Mouse (Mus musculus) brain, embryonic 14.5 days (tissue): ENCODE measurements around the gene Sucla2. TPM values are rescaled to one million over a fixed set of nuclear protein-coding genes. Genes with fewer than 3 reads are reported as not detected.

ENCODE experiments used
- DNase-seq: peaks from one replicate; pipeline ENCODE4 v3.0.0-alpha.2; 2011; ENCODE audit warnings: low read depth
- CTCF ChIP-seq: fragments of 200-500 bp; IDR thresholded peaks from 2 replicates; pipeline ENCODE4 v1.5.1; 2012; ENCODE audit warnings: inconsistent platforms, mild to moderate bottlenecking, moderate library complexity, borderline replicate concordance; ENCODE audit not compliant: insufficient read depth, insufficient read length; ENCODE audit errors: extremely low read depth
- POLR2A ChIP-seq: fragments of 200-500 bp; IDR thresholded peaks from 2 replicates; pipeline ENCODE4 v1.6.1; 2012; ENCODE audit warnings: mild to moderate bottlenecking, inconsistent platforms, borderline replicate concordance; ENCODE audit not compliant: poor library complexity, insufficient read depth, insufficient read length, severe bottlenecking; ENCODE audit errors: extremely low read depth
- polyA plus RNA-seq: library from polyadenylated mRNA; depleted of rRNA; stranded (reverse); fragments of >200 nt; gene quantifications from 2 replicates; pipeline ENCODE4 v1.2.3, GENCODE M21; 2012

The Sucla2 gene
- polyA plus RNA-seq, 1 experiment, result 52.8 TPM

DNA sequence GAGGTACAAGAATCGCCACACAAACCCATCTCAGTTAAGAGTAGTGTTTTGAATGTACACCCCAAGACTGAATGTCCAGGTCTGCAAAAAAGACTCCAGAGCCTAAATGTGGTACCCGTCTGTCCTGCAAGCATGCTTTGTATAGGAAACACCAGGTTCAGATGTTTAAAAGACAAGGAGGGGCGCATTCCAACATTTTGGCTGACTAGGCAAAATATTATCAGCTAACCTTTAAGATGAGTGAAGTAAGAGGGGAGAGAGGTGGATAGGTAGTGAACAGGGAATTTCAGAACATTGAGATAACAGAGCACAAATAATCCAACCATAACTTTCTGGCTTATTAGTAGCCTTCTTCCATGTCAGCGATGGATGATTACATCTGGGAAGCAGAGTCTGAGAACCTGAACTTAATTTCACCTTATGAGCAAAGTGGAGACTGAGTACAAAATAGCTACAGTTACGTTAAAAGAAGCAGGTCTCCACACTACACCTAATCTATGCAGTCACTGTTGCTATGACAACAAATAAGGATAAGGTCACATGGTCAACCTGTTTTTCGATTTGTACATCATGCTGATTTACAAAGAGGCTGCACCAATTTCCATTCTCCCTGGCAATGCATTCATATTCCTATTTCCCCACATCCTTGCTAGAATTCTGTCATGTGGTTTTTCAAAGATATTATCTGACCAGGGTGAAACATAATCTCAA is 8.8 kb downstream of the Sucla2 start:
- no peak for TF ChIP-seq CTCF
- no peak for TF ChIP-seq POLR2A
- DNase-seq, result peak; percentile 51

DNA sequence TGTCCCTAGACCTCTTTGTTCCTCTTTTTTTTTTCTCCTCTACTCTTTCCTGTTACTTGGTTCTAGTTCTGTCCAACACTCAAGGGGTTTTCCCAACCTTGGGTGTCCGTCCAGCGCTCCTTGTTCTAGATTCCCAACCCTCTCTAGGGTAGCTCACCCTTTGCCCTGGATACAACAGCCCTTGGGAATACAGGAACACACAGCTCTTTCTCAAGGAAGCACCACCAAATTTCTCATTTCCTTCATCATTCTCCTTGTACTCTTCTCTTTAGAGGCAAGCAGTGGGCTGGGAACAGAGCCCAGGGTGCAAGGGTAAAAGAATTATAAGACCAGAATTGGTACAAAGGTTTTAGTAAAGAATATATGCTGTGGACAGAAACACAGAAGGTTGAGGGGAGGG is 10.5 kb downstream of the Sucla2 start:
- DNase-seq, result no peak
- TF ChIP-seq POLR2A (no peak), CTCF (no peak)

DNA sequence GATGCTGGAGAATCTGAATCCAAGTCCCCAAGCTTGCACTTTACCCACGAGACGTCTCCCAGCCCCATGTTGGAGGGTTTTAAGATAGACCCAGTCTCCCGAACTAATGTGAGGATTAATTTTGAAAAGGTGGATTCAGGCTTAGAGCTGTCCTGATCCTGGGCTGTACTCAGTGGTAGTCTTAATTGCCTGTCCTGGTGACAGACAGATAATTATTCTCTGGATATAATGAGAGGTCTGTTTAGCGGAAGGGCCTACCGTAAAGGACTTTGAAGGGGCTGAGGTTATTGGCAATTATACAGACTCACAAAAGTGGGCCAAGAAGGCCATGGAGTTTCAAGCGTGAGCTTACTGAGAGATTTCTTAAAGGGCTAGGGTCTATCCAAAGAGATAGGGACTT is 18.7 kb downstream of the Sucla2 start:
- peak; percentile 81 for DNase-seq

DNA sequence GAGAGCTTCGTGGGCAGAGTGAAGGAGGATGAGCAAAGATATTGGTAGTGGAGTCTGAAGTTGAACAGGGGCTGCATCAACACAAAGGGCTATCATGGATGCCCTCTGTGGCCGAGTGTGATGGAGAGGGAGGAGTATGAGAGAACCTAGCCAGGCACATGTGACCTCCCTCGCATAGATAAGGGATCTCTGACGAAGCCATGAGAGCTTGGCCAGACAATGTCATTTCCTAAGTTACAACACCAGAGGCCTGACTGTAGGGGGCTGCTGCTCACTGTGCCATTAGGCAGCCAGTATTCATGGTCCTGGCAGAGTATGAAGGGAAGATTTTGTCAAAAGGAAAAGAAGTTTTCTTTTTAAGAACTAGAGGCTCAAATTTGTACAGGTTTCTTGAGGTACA is 21.9 kb downstream of the Sucla2 start:
- DNase-seq, result no peak
- no peak for TF ChIP-seq CTCF
- TF ChIP-seq POLR2A, result no peak

More for the DNA sequence above, 18.7 kb downstream of the Sucla2 start:
- no peak for TF ChIP-seq CTCF
- no peak for TF ChIP-seq POLR2A

DNA sequence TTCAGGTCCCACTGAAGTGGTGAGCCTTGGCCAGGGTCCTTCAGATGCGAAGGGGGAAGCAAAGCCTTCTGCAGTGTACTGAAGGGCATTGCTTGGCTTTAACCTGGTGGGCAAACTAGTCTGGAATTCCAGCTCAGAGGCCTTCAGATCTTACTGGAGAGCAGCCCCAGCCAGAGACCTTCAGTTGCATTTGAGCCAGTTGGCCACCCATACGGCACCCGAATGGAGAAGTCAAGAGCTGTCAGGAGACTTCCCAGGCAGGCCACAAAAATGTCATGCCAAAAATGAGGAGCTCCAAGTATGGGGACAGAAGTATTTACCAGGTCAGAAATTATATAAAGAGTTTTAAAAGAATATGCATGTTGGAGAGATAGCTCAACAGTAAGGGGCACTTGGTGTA is 22.9 kb downstream of the Sucla2 start, which contains the start of gene Nudt15:
TSS of gene Nudt15 (minus strand) at position 192 of the 400 bp plus-strand sequence.
- no peak for DNase-seq

DNA sequence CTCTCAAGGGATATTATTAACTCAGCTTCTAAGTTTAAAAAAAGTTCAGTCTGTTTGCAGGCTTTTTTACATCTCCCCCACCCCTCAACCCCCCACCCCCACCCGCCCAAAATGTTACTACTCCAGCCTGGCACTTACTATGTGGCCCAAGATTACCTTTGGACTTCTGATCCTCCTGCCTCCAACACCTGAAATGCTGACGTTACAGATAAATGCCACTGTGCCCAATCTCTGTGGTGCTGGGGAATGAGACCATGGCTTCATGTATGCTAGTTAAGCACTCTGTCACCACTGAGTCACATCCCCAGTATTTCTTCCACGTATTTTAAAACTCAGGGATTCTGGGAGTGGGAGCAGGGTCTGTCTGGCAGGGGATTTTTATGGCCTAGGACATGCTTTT is 25.2 kb downstream of the Sucla2 start:
- no peak for DNase-seq
- TF ChIP-seq POLR2A (no peak), CTCF (no peak)

More for the DNA sequence above, 22.9 kb downstream of the Sucla2 start, which contains the start of gene Nudt15:
- TF ChIP-seq CTCF (no peak), POLR2A (no peak)

DNA sequence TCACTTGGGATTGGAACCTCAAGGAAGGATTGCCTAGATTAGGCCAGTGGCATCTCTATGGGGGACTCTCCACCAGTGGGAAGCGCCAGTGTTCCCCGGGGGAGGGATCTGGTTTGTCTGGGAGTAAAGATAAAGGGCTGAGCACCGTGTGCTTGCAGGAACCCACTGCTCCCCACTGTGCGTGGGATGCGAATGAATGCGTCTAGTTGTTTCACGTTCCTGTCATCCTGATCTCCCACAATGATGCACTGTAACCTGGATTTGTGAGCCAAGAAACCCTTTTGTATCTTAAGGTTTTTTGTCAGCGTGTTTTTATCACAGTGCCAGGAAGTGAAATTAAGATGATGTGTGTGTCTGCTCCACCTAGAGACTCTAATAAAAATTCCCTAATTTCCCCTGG is 25.6 kb downstream of the Sucla2 start:
- TF ChIP-seq POLR2A (no peak), CTCF (no peak)
- DNase-seq, result peak; percentile 10

DNA sequence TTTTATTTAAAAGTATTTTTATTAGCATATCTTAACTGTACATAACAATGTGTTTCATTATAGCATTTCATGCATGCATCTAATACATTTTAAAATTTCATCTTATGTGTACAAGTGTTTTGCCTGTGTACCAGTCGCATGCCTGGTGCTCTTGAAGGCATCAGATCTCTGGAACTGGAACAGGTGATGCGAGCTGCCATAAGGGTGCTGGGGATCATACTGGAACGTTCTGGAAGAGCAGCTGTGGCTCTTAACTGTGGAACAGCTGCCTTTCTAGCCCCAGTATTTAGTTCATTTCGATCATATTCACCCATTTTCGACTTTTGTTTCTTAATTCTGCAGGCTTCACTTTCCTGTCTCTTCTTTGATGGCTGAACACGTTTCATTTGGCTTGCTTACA is 26.0 kb downstream of the Sucla2 start:
- no peak for DNase-seq
- TF ChIP-seq CTCF (no peak), POLR2A (no peak)

DNA sequence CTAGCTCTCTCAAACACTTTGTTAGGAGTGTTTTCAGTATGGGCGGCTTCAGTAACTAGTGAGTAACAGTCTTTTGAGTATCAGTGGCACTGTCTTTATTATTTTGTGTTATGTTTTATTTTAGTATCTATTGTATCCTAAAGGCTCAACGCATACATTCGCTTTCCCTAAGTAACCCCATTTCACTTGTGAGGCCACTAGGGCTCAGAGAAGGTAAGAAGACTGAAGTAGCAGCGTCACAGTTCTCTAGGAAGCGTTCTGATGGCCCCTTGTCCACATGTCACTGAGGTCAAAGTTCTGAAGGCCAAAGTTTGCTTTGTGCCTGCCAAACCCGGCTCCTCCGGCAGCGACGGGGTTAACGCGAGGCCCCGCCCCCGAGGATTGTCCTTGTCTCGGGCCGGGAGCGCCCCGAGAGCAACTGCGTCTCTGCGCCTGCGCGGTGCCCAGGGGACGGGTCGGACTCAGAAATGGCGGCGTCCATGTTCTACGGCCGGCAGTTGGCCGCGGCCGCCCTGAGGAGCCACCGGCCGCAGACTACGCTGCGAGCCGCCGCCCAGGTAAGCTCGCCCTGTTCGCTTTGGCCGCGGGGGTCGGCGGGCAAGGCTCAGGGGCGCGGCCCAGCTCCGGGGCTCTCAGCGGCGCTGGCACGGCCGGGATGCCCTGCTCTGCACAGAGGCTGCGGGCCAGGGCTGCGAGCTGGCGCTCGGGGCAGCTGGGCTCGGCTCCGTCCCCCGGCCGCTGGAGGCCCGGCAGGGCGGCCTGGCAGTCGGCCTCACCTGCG is 27.4 kb downstream of the Sucla2 start:
- TF ChIP-seq POLR2A (peak; percentile 91), CTCF (no peak)
- peak; percentile 96 for DNase-seq

DNA sequence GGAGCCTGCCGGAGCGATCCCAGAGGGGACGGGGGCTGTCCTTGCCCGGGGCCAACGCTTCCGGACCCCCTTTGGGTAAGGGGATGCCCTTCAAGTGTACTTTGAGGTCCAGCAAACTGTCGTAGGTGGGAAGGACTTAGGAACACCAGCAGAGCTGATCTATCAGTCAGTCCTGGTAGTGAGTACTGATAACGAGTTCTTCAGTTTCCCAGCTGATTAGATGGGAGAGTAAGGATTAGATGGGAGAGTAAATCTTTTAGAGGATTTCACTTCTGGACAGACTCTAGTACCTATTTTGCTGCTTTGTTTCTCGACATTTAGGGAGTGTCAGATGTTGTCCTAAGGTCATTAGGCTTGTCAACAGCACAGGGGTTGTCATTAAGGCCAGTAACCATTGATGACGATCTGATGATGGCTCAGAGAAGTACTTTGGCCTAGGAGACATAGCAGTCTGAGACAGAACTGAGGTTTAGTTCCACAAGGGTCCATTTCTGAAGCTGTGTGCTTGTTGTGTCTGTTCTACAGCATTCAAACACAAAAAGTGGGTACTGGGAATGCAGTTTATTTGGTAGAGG is 28.1 kb downstream of the Sucla2 start:
- TF ChIP-seq POLR2A, result no peak
- no peak for TF ChIP-seq CTCF
- DNase-seq, result no peak

DNA sequence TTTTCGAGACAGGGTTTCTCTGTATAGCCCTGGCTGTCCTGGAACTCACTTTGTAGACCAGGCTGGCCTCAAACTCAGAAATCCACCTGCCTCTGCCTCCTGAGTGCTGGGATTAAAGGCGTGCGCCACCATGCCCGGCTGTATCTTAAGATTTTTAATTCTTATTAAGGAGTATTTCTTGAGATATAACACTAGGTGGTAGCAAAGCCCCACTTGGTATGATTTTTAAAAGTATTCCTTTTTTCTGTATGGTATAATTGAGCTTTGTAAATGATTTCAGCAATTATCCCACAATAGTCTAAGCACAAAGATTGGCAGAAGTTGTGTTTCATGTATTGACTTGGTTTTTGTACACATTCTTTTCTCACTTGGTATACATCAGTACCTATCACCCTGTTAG is 44.7 kb downstream of the Sucla2 start:
- peak; percentile 17 for DNase-seq

DNA sequence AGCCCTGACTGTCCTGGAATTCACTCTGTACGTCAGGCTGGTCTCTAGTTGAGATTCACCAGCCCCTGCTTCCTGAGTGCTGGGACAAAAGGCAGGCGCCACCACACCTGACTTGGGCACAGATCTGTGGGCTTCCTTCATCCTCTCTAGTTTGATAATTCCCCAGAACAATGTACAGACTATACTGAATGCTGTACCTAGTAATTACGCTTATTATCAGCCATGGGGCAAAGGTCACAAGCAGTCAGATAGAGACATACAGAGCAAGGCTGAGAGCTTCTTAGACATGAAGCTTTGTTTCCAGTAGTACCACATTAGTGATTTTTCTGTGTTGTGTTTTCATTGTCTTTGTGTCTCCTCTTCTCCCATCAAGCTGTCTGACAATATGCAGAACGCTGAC is 46.0 kb downstream of the Sucla2 start:
- DNase-seq, result no peak
- TF ChIP-seq POLR2A (no peak), CTCF (no peak)

DNA sequence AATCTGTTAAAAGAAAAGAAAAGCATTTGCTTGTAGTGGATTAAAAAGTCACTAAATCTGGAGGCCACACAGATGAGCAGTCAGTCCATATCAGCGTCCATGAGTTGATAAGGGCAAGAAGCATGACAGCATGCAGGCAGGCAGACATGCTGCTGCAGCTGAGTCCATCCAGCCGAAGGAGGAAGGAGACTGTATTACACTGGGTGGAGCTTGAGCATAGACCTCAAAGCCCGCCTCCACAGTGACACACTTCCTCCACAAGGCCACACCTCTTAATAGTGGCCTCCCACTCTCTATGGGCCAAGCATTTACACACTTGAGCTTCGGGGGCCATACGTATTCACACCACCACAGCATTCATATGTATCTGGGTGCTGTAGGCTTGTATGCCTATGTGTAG is 48.9 kb downstream of the Sucla2 start:
- DNase-seq, result no peak
- TF ChIP-seq CTCF (no peak), POLR2A (no peak)
